Comparison of ENCODE assay signal across 14 mouse cellular contexts in the genomic region with DNA sequence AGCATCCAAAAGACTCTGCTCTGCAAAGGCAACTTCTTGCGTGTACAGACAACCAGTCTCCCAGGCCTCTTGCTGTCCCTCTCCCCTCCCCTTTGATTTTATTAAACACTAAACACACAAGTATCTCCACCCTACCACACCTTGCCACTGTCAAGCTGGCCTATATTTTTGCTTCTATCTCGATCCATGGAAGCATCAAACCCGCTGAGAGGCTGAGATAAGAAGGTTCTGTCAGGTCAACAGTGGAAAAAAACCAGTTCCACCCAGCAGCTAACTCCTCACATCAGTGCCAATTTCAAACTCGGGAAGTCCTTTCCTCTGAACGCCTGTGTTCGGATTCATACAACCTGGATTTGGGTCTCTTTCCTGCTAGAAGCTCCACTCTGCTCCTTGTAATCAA. TPM values are rescaled to one million over a fixed set of nuclear protein-coding genes. Genes with fewer than 3 reads are reported as not detected.
DNase-seq lines count a peak whose midpoint lies in the region; ATAC-seq and TF ChIP-seq lines count a peak whose summit lies in the region.
"Had no signal": no experiment of that assay in that cellular context is flagged by ENCODE, and none has a peak within 500 bp of the region (broad histone marks: within the 10 kb centered on the region; RNA-seq: fewer than 3 reads in every experiment).

No protein-coding gene starts in this region.

- WGBS in liver, embryonic 15.5 days (ENCODE audit: insufficient replicate concordance) = 23% methylated on average over 6 of the region's 6 CpGs

- intact Hi-C loops in heart, postnatal 25 days (cut with DNase I) = no loop called here

- H3K4me1 ChIP-seq in G1E (ENCODE audit: insufficient read depth, low read depth, low read length) = peaks cover 63% of the 10 kb centered on the region
- peaks cover 78% of the 10 kb centered on the region for H3K4me1 ChIP-seq in erythroblast, embryonic 14.5 days (ENCODE audit: control insufficient read depth)
- peaks cover 68% of the 10 kb centered on the region for H3K4me1 ChIP-seq in liver, embryonic 15.5 days (replicated peaks)

- no peaks in the 10 kb centered on the region for H3K27me3 ChIP-seq in G1E (ENCODE audit: insufficient read depth, low read length)
- H3K27me3 ChIP-seq in erythroblast, embryonic 14.5 days (ENCODE audit: control insufficient read depth) = no peaks in the 10 kb centered on the region
- H3K27me3 ChIP-seq in liver, embryonic 15.5 days = no peaks in the 10 kb centered on the region

- peak; percentile 39 to 47 for DNase-seq in heart, adult 18-20 months
- no peak for DNase-seq in heart, postnatal 25 days (ENCODE audit: low spot score)
- DNase-seq in G1E (ENCODE audit: low spot score) = peak; percentile 36
- DNase-seq in adrenal gland, adult 18-20 months (ENCODE audit: low spot score in 2 of 2) = no peak
- no peak for DNase-seq in ovary, adult 18-20 months (ENCODE audit: low spot score)
- DNase-seq in embryo, embryonic 10 days (ENCODE audit: low spot score) = no peak
- DNase-seq: kidney, adult 8-10 months; lung, adult 18-20 months; thymus, adult 2 months had no signal

- no peak for TF ChIP-seq CTCF in G1E (IDR thresholded peaks at IDR 0.05; ENCODE audit: low read depth, low read length)

- ATAC-seq in G1E (ENCODE audit: extremely low read depth, insufficient number of reproducible peaks, low FRiP score, poor library complexity, severe bottlenecking) = peak; percentile 57
- ATAC-seq in liver, embryonic 15.5 days (ENCODE audit: insufficient read depth) = peak; percentile 77
- ATAC-seq: activated CD4-positive, CD25-positive, alpha-beta regulatory T cell, adult 4 months had no signal

- peak overlapping the region; percentile 11; the same call in 1 of the 2 replicates for H3K4me3 ChIP-seq in G1E (ENCODE audit: low read depth, low read length)
- peak overlapping the region; percentile 9 for H3K4me3 ChIP-seq in erythroblast, embryonic 14.5 days (replicated peaks)
- H3K4me3 ChIP-seq in liver, embryonic 15.5 days (replicated peaks) = peak overlapping the region; percentile 12; the same call in 1 of the 2 replicates
- H3K4me3 ChIP-seq: forebrain, embryonic 10.5 days had no signal

- peak overlapping the region; percentile 88 for H3K27ac ChIP-seq in liver, embryonic 15.5 days (replicated peaks)
- H3K27ac ChIP-seq: forebrain, embryonic 10.5 days had no signal

- peaks cover 82% of the 10 kb centered on the region for H3K36me3 ChIP-seq in G1E (replicated peaks)
- H3K36me3 ChIP-seq in erythroblast, embryonic 14.5 days (ENCODE audit: control insufficient read depth) = peaks cover 90% of the 10 kb centered on the region
- peaks cover 56% of the 10 kb centered on the region for H3K36me3 ChIP-seq in liver, embryonic 15.5 days (replicated peaks)

- peak overlapping the region; percentile 58 for H3K4me2 ChIP-seq in liver, embryonic 15.5 days

- no peaks in the 10 kb centered on the region for H3K9me3 ChIP-seq in G1E (replicated peaks)
- H3K9me3 ChIP-seq in erythroblast, embryonic 14.5 days (ENCODE audit: control insufficient read depth, low read length) = no peaks in the 10 kb centered on the region
- no peaks in the 10 kb centered on the region for H3K9me3 ChIP-seq in liver, embryonic 15.5 days (replicated peaks)
- H3K9me3 ChIP-seq: forebrain, embryonic 10.5 days had no signal

- peak overlapping the region; percentile 45 for H3K9ac ChIP-seq in liver, embryonic 15.5 days

RNA-seq across cellular contexts. Expression of a gene that starts 11.5 kb away (rescaled TPM):
- total RNA-seq in heart, adult 18-20 months (2021) = 10 to 100 TPM; 16.9 to 23.0 TPM
- 10 to 100 TPM; 11.8 to 13.3 TPM for total RNA-seq in heart, postnatal 25 days (2021)
- total RNA-seq in G1E (2014; fragmentation: Nextera tagmentation) (20.2 and 47.1 TPM in 2 replicates), G1E (2017) (25.0 and 26.1 TPM in 2 replicates)
- 102 and 115 TPM in 2 replicates for polyA plus RNA-seq in G1E (2012)
- polyA plus RNA-seq in erythroblast, embryonic 14.5 days (2012) = 17.1 and 20.4 TPM in 2 replicates
- polyA plus RNA-seq in liver, embryonic 15.5 days (2015; fragmentation: Nextera tagmentation; extraction: Ambion mirVana) = 35.3 and 35.6 TPM in 2 replicates
- total RNA-seq in adrenal gland, adult 18-20 months (2021) = 10 to 100 TPM; 25.3 to 28.8 TPM

RNA-seq across cellular contexts. Expression of a gene that starts 27.5 kb away (rescaled TPM):
- total RNA-seq in heart, adult 18-20 months (2021) = 1 to 10 TPM in 1 of 2 experiments, under 1 TPM in 1; 0.87 to 1.5 TPM
- total RNA-seq in heart, postnatal 25 days (2021) = under 1 TPM; 0.29 to 0.48 TPM
- not detected in 2 replicates for total RNA-seq in G1E (2014; fragmentation: Nextera tagmentation)
- total RNA-seq in G1E (2017) = 0.11 and 0.12 TPM in 2 replicates
- polyA plus RNA-seq in G1E (2012) = not detected in 2 replicates
- 0.02 TPM in 1 of 2 replicates, not detected in the other for polyA plus RNA-seq in erythroblast, embryonic 14.5 days (2012)
- polyA plus RNA-seq in liver, embryonic 15.5 days (2015; fragmentation: Nextera tagmentation; extraction: Ambion mirVana) = 0.07 TPM in 1 of 2 replicates, not detected in the other
- 10 to 100 TPM in 1 of 2 experiments, 1 to 10 TPM in 1; 6.7 to 27.5 TPM for total RNA-seq in adrenal gland, adult 18-20 months (2021)
- total RNA-seq: hematopoietic stem cell, adult 5-6 weeks had no signal
- polyA plus RNA-seq: activated CD4-positive, CD25-positive, alpha-beta regulatory T cell, adult 4 months had no signal

RNA-seq across cellular contexts. Expression of a gene that starts 31.9 kb away (rescaled TPM):
- 1 to 10 TPM; 2.2 to 2.6 TPM for total RNA-seq in heart, adult 18-20 months (2021)
- 1 to 10 TPM; 3.0 to 3.9 TPM for total RNA-seq in heart, postnatal 25 days (2021)
- total RNA-seq in G1E (2014; fragmentation: Nextera tagmentation) (39.2 and 56.5 TPM in 2 replicates), G1E (2017) (7.9 and 10.5 TPM in 2 replicates)
- 41.8 and 58.3 TPM in 2 replicates for polyA plus RNA-seq in G1E (2012)
- polyA plus RNA-seq in erythroblast, embryonic 14.5 days (2012) = 5.9 and 11.5 TPM in 2 replicates
- 3.6 and 4.6 TPM in 2 replicates for polyA plus RNA-seq in liver, embryonic 15.5 days (2015; fragmentation: Nextera tagmentation; extraction: Ambion mirVana)
- 1 to 10 TPM; 4.1 to 5.4 TPM for total RNA-seq in adrenal gland, adult 18-20 months (2021)

RNA-seq across cellular contexts. Expression of a gene that starts 44.0 kb away (rescaled TPM):
- 1 to 10 TPM; 2.9 to 4.2 TPM for total RNA-seq in heart, adult 18-20 months (2021)
- 1 to 10 TPM; 3.2 to 4.5 TPM for total RNA-seq in heart, postnatal 25 days (2021)
- total RNA-seq in G1E (2014; fragmentation: Nextera tagmentation) (27.2 and 44.5 TPM in 2 replicates), G1E (2017) (9.5 and 11.4 TPM in 2 replicates)
- 11.0 and 14.5 TPM in 2 replicates for polyA plus RNA-seq in G1E (2012)
- polyA plus RNA-seq in erythroblast, embryonic 14.5 days (2012) = 3.8 and 3.9 TPM in 2 replicates
- 6.0 and 7.8 TPM in 2 replicates for polyA plus RNA-seq in liver, embryonic 15.5 days (2015; fragmentation: Nextera tagmentation; extraction: Ambion mirVana)
- 10 to 100 TPM; 10.7 to 11.3 TPM for total RNA-seq in adrenal gland, adult 18-20 months (2021)

RNA-seq across cellular contexts. Expression of a gene that starts 44.1 kb away (rescaled TPM):
- 10 to 100 TPM; 17.5 to 19.1 TPM for total RNA-seq in heart, adult 18-20 months (2021)
- 10 to 100 TPM; 17.6 to 18.2 TPM for total RNA-seq in heart, postnatal 25 days (2021)
- 92.8 and 98.9 TPM in 2 replicates for total RNA-seq in G1E (2014; fragmentation: Nextera tagmentation)
- 20.6 and 23.3 TPM in 2 replicates for total RNA-seq in G1E (2017)
- 192 and 269 TPM in 2 replicates for polyA plus RNA-seq in G1E (2012)
- polyA plus RNA-seq in erythroblast, embryonic 14.5 days (2012) = 6.3 and 7.1 TPM in 2 replicates
- 25.7 and 26.4 TPM in 2 replicates for polyA plus RNA-seq in liver, embryonic 15.5 days (2015; fragmentation: Nextera tagmentation; extraction: Ambion mirVana)
- 10 to 100 TPM; 30.3 to 32.7 TPM for total RNA-seq in adrenal gland, adult 18-20 months (2021)

Comparison
In these comparisons a context has a peak if more than half of its experiments do, and no peak if none do; other contexts are left out.
1. DNase-seq: peak in heart, adult 18-20 months (2 of 2) and G1E (single experiment); none in heart, postnatal 25 days (single experiment), adrenal gland, adult 18-20 months (0 of 2), ovary, adult 18-20 months (single experiment) and embryo, embryonic 10 days (single experiment).
2. Peak in every context shown above with its lines, with median percentiles within 50 percentile points of each other: H3K4me3 ChIP-seq.